Mouse (Mus musculus) layer of hippocampus, adult 2 months (tissue): ENCODE measurements around the gene Atg9b. TPM values are rescaled to one million over a fixed set of nuclear protein-coding genes. Genes with fewer than 3 reads are reported as not detected.

Source experiments
- DNase-seq, 2 experiments: peaks; one replicate each; pipeline ENCODE4 v3.0.0; 2022; ENCODE audit warnings: low spot score in 2 of 2
- H3K27ac ChIP-seq: fragments of 200-600 bp; 2 replicates; pipeline ENCODE4 v1.8.1; 2022
- H3K4me3 ChIP-seq: fragments of 200-600 bp; 2 replicates; pipeline ENCODE4 v1.8.1; 2022; ENCODE audit warnings: mild to moderate bottlenecking
- CTCF ChIP-seq: fragments of 200-600 bp; conservative IDR thresholded peaks from 2 replicates; pipeline ENCODE4 v1.8.1; 2022; ENCODE audit warnings: antibody characterized with exemption, mild to moderate bottlenecking, moderate library complexity
- total RNA-seq, 2 experiments: library from RNA; stranded (reverse); gene quantifications; 2 replicates each; pipeline ENCODE4 v1.2.3; 2021

The Atg9b gene
- total RNA-seq, 2 experiments from 2014 or later = 3.0 to 3.2 TPM

DNA sequence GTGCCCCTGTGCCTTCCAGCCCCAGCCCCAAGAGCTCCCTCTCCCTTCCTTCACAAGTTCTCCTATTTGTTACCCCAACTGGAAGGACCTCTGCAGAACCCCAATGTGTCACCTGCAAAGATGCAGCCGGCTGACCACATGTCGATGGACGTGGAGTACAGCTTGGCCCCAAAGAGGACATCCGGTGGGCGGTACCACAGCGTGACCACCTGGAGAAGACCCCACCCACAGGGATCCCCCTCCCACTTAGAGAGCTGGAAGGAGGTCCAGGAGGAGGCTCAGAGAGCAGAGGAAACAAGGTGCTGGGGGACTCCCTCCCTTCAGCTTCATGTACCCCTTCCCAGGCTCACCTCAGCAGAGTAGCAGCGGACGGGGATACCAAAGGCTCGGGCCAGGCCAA, 28.4 kb upstream of the Atg9b start:
- TF ChIP-seq CTCF = no peak
- Histone ChIP-seq H3K4me3 (no peak overlapping the region), H3K27ac (no peak overlapping the region)
- DNase-seq = no peak

DNA sequence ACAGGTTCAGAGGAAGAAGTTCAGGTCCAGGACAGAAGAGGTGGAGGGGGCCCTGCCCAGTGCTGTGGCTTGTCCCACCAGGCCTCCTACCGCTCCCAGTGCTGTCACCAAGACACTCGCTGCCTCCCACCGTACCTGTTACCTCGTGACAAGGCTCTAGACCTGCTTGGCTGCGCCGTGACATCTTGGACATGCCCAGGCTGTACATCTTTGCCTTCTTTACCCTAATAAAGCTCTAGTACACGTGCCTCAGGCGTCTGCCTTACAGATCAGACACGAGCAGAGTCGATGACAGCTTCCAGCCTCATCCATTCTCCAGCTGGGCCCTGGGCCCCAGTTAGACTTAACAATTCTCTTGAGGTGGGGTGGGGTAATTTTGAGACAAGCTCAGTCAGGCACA, 25.6 kb upstream of the Atg9b start:
- TF ChIP-seq CTCF = no peak
- DNase-seq = no peak
- no peak overlapping the region for H3K4me3 ChIP-seq
- no peak overlapping the region for H3K27ac ChIP-seq

DNA sequence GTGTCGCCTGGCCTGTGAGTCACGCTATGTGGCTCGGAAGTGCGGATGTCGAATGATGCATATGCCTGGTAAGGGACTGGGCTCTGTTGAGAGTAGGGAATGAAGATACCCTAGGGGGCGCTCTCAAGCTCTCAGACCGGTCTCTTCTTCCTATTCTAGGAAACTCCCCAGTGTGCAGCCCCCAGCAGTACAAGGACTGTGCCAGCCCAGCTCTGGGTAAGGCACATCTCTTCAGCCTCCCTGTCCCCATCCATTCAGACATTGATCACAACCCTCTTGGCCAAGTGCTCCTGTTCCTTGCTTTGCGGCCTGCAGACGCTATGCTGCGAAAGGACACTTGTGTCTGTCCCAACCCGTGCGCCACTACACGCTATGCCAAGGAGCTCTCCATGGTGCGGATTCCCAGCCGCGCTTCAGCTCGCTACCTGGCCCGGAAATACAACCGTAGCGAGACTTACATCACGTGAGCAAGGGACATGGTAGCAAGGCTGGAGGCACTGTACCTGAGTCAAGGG, 24.3 kb upstream of the Atg9b start:
- H3K4me3 ChIP-seq = peak overlapping the region; percentile 24; the same call in 1 of the 2 replicates
- DNase-seq = peak; percentile 74 to 78
- peak overlapping the region; percentile 21; the same call in 1 of the 2 replicates for H3K27ac ChIP-seq
- peak; percentile 86 for TF ChIP-seq CTCF

DNA sequence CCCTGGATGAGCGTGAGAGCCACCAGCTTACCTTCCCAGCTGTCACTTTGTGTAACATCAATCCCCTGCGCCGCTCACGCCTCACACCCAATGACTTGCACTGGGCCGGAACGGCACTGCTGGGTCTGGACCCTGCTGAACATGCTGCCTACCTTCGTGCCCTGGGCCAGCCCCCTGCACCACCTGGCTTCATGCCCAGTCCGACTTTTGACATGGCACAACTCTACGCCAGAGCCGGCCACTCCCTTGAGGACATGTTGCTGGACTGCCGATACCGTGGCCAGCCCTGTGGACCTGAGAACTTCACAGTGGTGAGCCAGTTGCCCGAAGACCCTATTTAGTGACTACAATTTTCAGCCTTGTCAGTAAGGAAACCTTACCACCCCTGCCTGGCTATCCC, 22.0 kb upstream of the Atg9b start:
- Histone ChIP-seq H3K27ac (no peak overlapping the region), H3K4me3 (no peak overlapping the region)
- DNase-seq = no peak
- no peak for TF ChIP-seq CTCF

DNA sequence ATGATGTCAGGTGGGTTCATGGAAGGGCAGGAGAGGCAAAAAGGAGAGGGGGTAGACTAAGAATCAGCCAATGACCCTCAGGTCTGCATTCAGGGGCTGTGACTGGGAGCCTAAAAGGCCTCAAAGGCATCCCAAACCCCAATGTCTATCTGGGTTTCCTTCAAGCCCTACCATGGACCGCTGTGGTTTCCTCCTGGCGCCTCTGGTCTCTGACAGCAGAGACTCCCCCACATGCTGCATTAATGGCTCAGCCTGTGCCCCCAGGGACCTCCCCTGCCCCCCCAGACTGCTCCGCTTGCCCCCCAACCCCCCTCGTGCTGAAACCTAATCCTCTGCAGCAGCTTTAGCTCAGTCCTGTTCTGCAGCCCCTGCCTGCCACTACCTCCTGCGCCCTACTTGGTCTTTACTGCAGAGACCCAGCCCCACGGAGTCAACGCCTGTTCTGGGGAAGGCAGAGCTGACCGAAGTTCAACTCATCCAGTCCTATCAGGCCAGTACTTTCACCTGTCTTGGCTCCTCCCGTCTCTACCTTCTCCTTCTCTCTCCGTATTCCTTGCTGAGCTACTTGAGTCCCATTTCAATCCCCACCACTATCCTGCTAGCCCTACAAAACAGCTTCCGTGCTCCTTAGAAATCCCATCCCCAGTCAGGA, 21.2 kb upstream of the Atg9b start, which contains the start of gene Asic3:
Gene Asic3, plus strand, starts transcription at position 351 of the 652 bp plus-strand sequence.
- H3K4me3 ChIP-seq = no peak within 1 kb of the TSS
- no peak for DNase-seq
- no peak within 1 kb of the TSS for H3K27ac ChIP-seq
- TF ChIP-seq CTCF = no peak

DNA sequence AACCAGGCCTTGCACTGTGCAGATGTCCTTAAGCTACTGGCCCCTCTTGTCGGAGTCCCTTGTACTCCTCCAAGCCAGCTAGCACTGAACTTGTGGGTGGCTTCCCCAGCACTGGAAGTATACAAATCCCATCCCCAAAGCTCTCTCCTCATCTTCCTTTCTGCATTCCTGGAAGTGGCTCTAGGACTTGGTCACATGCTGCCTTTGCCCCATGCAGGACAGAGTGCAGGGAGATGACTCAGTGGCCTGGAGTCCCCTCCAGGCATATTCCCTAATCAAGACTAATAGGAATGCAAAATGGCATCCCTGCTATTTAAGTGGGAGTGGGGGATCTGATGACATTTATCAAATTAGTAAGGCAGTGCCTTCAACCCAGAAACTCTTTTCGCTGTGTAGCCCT, 20.1 kb upstream of the Atg9b start:
- Histone ChIP-seq H3K4me3 (no peak overlapping the region), H3K27ac (no peak overlapping the region)
- no peak for DNase-seq
- TF ChIP-seq CTCF = no peak

DNA sequence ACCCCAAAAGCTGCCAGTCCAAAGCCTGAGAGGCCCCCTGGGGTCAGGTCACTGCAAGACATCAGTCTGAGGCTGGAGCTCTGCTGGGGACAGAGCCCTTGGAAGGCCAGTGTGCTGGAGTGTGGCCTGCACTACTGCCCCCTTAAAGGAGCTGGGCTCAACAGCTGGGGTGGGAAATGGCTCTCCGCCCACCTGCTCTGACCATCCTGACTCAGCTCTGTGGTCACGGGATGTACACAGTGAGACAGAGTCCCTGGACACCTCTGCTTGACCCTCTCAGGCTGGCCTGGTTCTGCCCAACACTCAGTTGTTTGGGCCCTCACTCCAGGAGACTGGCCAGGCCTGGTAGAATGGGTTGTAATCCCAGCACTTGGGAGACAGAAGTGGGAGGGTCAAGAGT, 17.5 kb upstream of the Atg9b start:
- TF ChIP-seq CTCF = no peak
- H3K4me3 ChIP-seq = no peak overlapping the region
- no peak for DNase-seq

DNA sequence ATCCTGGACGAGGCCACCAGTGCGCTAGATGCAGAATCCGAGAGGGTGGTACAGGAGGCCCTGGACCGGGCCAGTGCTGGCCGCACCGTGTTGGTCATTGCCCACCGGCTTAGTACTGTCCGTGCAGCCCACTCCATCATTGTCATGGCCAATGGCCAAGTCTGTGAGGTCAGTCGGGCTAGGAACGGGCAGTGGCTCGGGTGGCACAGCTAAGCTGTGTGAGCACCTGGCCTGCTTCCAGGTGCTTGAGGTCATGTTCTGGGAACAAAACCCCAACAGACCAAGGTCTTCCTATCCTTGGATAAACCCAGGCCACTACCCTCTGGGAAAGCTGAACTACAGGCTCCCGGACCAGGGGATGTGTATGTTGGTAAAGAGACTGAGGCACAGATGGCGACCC, 16.7 kb upstream of the Atg9b start:
- Histone ChIP-seq H3K4me3 (no peak overlapping the region), H3K27ac (peak overlapping the region; percentile 19; the same call in 1 of the 2 replicates)
- no peak for DNase-seq
- no peak for TF ChIP-seq CTCF

More for the DNA sequence above, 17.5 kb upstream of the Atg9b start:
- peak overlapping the region; percentile 19; the same call in 1 of the 2 replicates for H3K27ac ChIP-seq

DNA sequence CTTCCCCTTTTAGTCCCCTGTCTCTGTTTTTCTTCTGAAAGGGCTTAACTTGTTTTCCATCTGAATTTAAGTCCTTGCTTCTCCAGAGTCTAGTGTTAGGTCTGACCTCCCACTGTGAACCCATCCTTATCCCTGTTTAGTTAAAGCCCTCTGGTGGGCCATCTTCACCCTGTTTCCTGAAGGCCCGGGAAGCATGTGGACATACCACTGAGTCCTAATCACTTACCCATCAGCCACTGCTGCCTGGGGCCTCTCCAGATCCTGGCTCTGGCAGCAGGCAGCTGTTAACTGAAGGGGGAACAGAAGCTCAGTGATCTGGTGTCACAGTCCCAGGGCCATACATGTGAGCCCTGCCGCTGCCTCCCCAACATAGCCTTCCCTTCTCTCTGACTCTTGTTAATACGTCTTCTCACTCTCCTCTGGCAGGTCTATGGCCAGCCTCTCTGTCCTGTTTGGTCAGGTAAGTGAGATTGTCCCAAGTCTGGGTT, 13.5 kb upstream of the Atg9b start:
- H3K27ac ChIP-seq = peak overlapping the region; percentile 62

DNA sequence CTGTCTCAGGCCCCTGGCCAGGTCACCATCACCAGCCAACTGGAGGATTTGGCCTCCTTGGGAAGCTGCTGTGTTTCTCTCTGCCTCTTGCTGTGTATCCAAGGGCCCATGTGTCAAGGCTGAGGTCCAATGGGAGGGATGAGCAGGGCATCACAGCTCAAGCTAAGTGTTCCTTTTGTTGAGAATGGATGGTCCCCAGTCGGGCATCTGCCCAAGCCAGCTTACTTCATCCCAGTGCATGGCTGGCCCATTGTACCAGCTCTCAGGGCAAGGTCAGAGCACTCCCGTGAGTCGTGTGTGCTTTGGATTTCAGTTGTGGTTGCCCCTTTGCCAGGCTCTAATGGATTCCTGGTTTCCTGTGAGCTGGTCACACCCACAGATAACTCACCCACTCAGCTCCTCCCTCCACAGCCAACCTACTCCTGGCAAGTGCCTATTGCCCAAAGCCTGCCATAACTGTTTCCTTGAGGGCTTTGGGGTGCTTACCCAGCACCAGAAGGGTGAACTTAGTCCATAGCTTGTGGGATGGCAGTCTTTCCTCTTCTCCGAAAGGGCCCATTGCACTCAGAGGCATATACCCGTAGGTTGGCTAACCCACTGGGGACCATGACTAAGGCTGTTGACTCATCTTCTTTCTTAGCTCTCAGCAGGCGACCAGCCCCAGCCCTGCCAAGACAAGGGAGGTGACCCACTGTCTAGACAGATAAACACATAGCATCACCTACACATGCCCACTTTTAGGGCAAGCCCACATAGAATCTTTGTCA, 12.8 kb upstream of the Atg9b start:
- peak in 1 of 2 experiments; percentile 39 for DNase-seq
- H3K4me3 ChIP-seq = no peak overlapping the region
- no peak for TF ChIP-seq CTCF
- H3K27ac ChIP-seq = peak overlapping the region; percentile 62

More for the DNA sequence above, 13.5 kb upstream of the Atg9b start:
- no peak for TF ChIP-seq CTCF
- DNase-seq = no peak
- H3K4me3 ChIP-seq = no peak overlapping the region

DNA sequence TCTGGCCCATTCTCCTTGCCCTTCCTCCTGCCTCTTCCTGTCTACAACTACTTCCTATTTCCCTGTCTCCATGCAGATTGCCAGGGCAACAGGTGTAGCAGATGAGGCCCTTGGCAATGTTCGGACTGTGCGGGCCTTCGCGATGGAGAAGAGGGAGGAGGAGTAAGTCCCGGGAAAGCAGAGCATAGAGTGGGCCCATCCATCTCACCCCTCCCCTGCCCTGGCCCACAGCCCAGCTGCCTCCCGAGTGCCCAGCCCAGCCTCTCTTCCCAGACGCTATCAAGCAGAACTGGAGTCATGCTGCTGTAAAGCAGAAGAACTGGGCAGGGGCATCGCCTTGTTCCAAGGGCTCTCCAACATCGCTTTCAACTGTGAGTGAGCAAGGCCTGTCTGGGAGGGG, 10.0 kb upstream of the Atg9b start:
- DNase-seq = no peak
- Histone ChIP-seq H3K27ac (no peak overlapping the region), H3K4me3 (no peak overlapping the region)
- no peak for TF ChIP-seq CTCF

DNA sequence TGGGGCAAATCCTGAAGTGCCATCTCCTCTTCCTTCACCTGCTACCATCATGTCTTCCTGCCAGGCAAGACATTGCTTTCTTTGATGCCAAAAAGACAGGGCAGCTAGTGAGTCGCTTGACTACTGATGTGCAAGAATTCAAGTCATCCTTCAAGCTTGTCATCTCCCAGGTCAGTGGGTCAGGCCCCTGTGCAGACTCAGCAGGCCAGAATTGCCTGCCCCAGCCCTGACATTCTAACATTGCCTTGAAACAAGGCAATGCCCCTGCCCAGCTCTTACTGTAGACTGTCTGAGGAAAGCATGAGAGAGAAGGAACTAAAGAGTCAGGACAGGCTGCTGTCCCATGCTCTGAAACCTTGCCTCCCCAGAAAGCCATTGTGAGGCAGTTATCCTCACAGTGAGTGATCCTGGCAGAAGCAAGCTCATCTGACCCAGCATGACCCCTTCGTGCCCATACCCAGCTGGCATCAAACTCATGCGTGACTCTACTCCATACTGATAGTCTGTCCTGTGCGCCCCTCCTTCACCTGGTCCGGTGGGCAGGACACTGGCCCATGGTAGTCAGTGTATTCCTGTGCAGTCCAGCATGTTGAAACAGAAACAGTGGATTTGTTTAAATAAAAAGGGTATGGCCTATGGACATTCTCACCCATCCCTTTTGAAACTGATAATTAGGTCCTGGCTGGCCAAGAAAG, 9.1 kb upstream of the Atg9b start:
- H3K27ac ChIP-seq = no peak overlapping the region

DNA sequence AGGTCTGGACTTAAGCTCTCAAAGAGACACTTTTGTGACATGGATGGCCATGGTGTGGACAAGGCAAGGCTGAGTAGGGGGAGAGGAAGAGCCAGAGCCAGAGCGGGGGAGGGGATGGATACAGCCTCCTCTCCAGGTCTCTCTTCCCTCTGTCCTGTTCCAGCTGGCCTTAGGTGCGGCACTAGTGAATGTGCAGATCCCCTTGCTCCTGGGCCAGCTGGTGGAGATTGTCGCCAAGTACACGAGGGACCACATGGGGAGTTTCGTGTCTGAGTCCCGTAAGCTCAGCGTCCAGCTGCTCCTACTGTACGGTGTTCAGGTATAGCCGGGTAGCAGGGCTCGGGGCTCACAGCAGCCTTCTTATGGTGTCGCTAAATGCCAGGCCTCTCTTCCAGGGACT, 8.4 kb upstream of the Atg9b start:
- no peak overlapping the region for H3K4me3 ChIP-seq
- TF ChIP-seq CTCF = no peak
- no peak for DNase-seq
- H3K27ac ChIP-seq = no peak overlapping the region

More for the DNA sequence above, 9.1 kb upstream of the Atg9b start:
- TF ChIP-seq CTCF = no peak
- H3K4me3 ChIP-seq = no peak overlapping the region
- DNase-seq = no peak
